Mouse (Mus musculus) neural tube, embryonic 14.5 days (tissue): ENCODE measurements around the gene Enam. TPM values are rescaled to one million over a fixed set of nuclear protein-coding genes. Genes with fewer than 3 reads are reported as not detected.
A peak's percentile ranks its signal among the peaks of the same experiment; 100 is the strongest.
"Not testable (repeated sequence)": the region's sequence is repeated elsewhere in the genome, so short reads cannot be mapped to it uniquely, and the experiment has no call there.

ENCODE experiments used
- ATAC-seq: fragments of 200-750 bp; cut with Nextera tagmentation; 2 replicates; pipeline ENCODE4 v1.8.0; 2017; ENCODE audit warnings: low read depth, mild to moderate bottlenecking, moderate TSS enrichment, moderate library complexity
- H3K27ac ChIP-seq: fragments of 300-500 bp; sonication (generic); 2 replicates; pipeline ENCODE4 v1.5.1; 2014; ENCODE audit warnings: low read depth, mild to moderate bottlenecking, control low read depth, low read length, moderate library complexity, mixed read lengths
- H3K27me3 ChIP-seq: fragments of 300-500 bp; sonication (generic); 2 replicates; pipeline ENCODE4 v1.6.1; 2014; ENCODE audit warnings: low read length; ENCODE audit not compliant: control insufficient read depth, insufficient read depth
- H3K36me3 ChIP-seq: fragments of 300-500 bp; sonication (generic); 2 replicates; pipeline ENCODE4 v1.6.1; 2014; ENCODE audit warnings: low read length, mixed read lengths; ENCODE audit not compliant: control insufficient read depth, insufficient read depth
- H3K4me1 ChIP-seq: fragments of 300-500 bp; sonication (generic); 2 replicates; pipeline ENCODE4 v1.6.1; 2014; ENCODE audit warnings: low read length; ENCODE audit not compliant: control insufficient read depth, insufficient read depth
- H3K4me2 ChIP-seq: fragments of 300-500 bp; sonication (generic); 2 replicates; pipeline ENCODE4 v1.6.1; 2014; ENCODE audit warnings: mild to moderate bottlenecking, low read depth, low read length, control low read depth
- H3K4me3 ChIP-seq: fragments of 300-500 bp; sonication (generic); 2 replicates; pipeline ENCODE4 v1.5.1; 2014; ENCODE audit warnings: low read depth, low read length, control low read depth, mixed read lengths
- H3K9ac ChIP-seq: fragments of 300-500 bp; sonication (generic); replicated peaks from 2 replicates; pipeline ENCODE4 v1.6.1; 2014; ENCODE audit warnings: low read depth, mild to moderate bottlenecking, control low read depth, low read length, mixed read lengths
- H3K9me3 ChIP-seq: fragments of 300-500 bp; sonication (generic); 2 replicates; pipeline ENCODE4 v1.6.1; 2016; ENCODE audit warnings: low read length; ENCODE audit not compliant: control insufficient read depth
- WGBS: fragments of 180-500 bp; shearing (Covaris S2); extraction: QIAGEN DNeasy Blood & Tissue Kit; methylation state at CpG from one replicate; pipeline ENCODE4 v1.1.7; 2014; 5-methylcytosine and 5-hydroxymethylcytosine counted together
- polyA plus RNA-seq: library from polyadenylated mRNA; unstranded; fragments of >200 nt; fragmentation: Nextera tagmentation; extraction: Ambion mirVana; gene quantifications from 2 replicates; pipeline ENCODE4 v1.2.1, GENCODE M21; 2014

The Enam gene
- polyA plus RNA-seq, 1 experiment from 2014 or later: not detected

- Histone ChIP-seq H3K27ac (no peak overlapping the region), H3K36me3 (no peaks in the 10 kb centered on the region), H3K4me2 (no peak overlapping the region), H3K9ac (no peak overlapping the region), H3K27me3 (no peaks in the 10 kb centered on the region), H3K4me1 (no peaks in the 10 kb centered on the region), H3K4me3 (no peak overlapping the region), H3K9me3 (no peaks in the 10 kb centered on the region)
- ATAC-seq: peak; percentile 81; the same call in 1 of the 2 replicates
- WGBS: 3% methylated on average over 2 of the region's 2 CpGs
These were observed 31.5 kb downstream of the Enam start for GRCm38 (mm10) chr5:88519232-88519631.

DNA sequence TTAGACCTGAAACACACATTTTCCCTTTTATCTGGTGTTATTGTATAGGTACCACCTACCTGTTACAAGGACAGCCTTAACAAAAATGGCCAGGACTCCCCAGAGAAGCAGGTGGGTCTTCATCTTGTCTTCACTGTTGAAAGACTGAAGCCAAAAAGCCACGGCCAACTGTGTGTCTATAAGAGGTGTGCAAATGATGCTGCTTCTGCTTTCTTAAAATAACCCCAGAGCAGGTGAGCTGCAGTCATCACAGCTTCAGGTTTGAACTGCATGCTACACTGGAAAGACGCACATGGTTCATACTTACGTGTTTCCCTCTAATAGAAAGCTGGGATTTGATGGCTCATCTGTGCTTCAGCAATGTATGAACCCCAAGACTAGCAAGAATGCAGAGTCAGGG, 39.9 kb downstream of the Enam start, which contains the start of gene Jchain:
TSS of gene Jchain (minus strand) at position 235 of the 400 bp plus-strand sequence.
- no peak within 1 kb of the TSS for H3K4me3 ChIP-seq
- no peaks in the 10 kb centered on the region for H3K4me1 ChIP-seq
- WGBS: 94% methylated on average over 3 of the region's 3 CpGs
- H3K9me3 ChIP-seq: no peaks in the 10 kb centered on the region
- no peak within 1 kb of the TSS for H3K9ac ChIP-seq
- no peak within 1 kb of the TSS for H3K4me2 ChIP-seq
- no peaks in the 10 kb centered on the region for H3K27me3 ChIP-seq
- ATAC-seq: no peak
- H3K36me3 ChIP-seq: no peaks in the 10 kb centered on the region
- H3K27ac ChIP-seq: no peak within 1 kb of the TSS

DNA sequence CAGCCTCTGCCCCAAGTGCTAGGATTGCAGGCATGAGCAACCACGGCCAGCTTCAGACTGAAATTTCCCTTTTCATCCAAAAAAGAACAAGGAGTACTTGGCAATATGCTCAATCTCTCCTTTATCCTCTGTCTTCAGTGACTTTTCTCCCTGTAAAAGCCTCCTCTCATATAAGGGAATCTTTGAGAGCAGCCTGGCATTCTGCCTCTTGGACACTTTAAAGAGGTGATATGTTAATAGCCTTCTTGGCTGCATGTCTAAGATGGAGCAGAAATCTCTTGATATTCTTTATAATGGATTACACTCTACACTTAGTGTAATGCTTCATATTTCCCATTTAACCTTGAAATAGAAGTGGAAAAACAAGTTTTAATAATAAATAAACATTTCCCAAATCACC, 43.1 kb downstream of the Enam start:
- no peak overlapping the region for H3K9ac ChIP-seq
- no peak overlapping the region for H3K4me3 ChIP-seq
- 78% methylated on average over 1 of the region's 1 CpGs for WGBS
- H3K27ac ChIP-seq: no peak overlapping the region
- no peaks in the 10 kb centered on the region for H3K36me3 ChIP-seq
- no peaks in the 10 kb centered on the region for H3K27me3 ChIP-seq
- no peaks in the 10 kb centered on the region for H3K4me1 ChIP-seq
- H3K4me2 ChIP-seq: no peak overlapping the region
- H3K9me3 ChIP-seq: no peaks in the 10 kb centered on the region
- ATAC-seq: no peak

- WGBS: 71% methylated on average over 3 of the region's 3 CpGs
- ATAC-seq: no peak
- H3K9me3 ChIP-seq: no peaks in the 10 kb centered on the region
These were observed 46.9 kb downstream of the Enam start for GRCm38 (mm10) chr5:88534697-88535096.

GRCm38 (mm10) chr5:88540845-88541244, 53.1 kb downstream of the Enam start:
- Histone ChIP-seq H3K4me1 (no peaks in the 10 kb centered on the region), H3K27me3 (no peaks in the 10 kb centered on the region), H3K36me3 (no peaks in the 10 kb centered on the region), H3K9me3 (no peaks in the 10 kb centered on the region), H3K27ac (no peak overlapping the region), H3K4me3 (no peak overlapping the region), H3K9ac (no peak overlapping the region), H3K4me2 (no peak overlapping the region)
- ATAC-seq: no peak

More at GRCm38 (mm10) chr5:88534697-88535096, 46.9 kb downstream of the Enam start:
- Histone ChIP-seq H3K4me3 (no peak overlapping the region), H3K4me2 (no peak overlapping the region), H3K4me1 (no peaks in the 10 kb centered on the region), H3K27me3 (no peaks in the 10 kb centered on the region), H3K27ac (no peak overlapping the region), H3K36me3 (no peaks in the 10 kb centered on the region), H3K9ac (no peak overlapping the region)

GRCm38 (mm10) chr5:88542651-88543282, 55.0 kb downstream of the Enam start:
- no peaks in the 10 kb centered on the region for H3K27me3 ChIP-seq
- H3K36me3 ChIP-seq: no peaks in the 10 kb centered on the region
- WGBS: 63% methylated on average over 5 of the region's 5 CpGs
- no peak overlapping the region for H3K27ac ChIP-seq
- H3K4me1 ChIP-seq: no peaks in the 10 kb centered on the region
- ATAC-seq: peak; percentile 91
- H3K4me3 ChIP-seq: no peak overlapping the region
- no peak overlapping the region for H3K4me2 ChIP-seq
- H3K9ac ChIP-seq: no peak overlapping the region
- no peaks in the 10 kb centered on the region for H3K9me3 ChIP-seq

DNA sequence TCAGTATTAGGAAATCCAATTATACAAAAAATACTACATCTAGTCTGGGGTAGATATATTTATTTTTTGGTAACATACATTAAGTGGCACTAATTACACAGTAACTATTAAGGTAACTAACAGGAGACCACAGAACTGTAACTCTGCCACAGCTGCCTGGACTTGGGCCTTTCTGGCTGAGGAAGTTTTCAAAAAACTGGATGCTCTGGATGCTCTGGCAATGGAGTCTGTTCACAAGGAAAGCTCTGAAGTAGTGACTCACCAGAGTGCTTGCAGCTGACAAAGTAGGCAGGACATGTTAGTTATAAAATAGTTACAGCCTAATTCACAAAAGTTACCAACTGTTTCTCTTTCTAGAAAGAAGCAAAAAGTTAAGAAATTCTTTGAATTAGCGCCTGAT, 56.6 kb downstream of the Enam start:
- H3K4me1 ChIP-seq, H3K27ac ChIP-seq, H3K9me3 ChIP-seq, H3K4me2 ChIP-seq, ATAC-seq, H3K36me3 ChIP-seq, H3K9ac ChIP-seq, H3K4me3 ChIP-seq, H3K27me3 ChIP-seq: not testable (repeated sequence)
- 94% methylated on average over 1 of the region's 1 CpGs for WGBS

DNA sequence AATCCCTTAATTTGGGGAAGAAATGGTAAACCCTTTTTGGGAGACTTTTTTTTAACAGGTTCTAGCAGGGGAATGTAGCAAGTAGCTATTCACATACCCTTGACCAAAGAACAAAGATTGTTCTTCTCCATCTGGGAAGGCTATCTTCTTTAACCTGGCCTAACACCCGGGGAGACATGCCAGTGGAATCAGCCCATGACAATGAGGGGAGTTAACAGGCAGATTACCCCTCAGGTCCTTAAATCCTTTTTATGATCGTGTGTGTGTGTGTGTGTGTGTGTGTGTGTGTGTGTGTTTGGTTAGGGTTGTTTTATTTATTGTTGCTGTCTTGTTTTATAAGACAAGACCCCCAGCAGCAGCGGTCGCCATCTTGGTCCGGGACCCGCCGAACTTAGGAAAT, 57.8 kb downstream of the Enam start:
- ATAC-seq: no peak
- Histone ChIP-seq H3K27ac (no peak overlapping the region), H3K4me3 (no peak overlapping the region), H3K36me3 (no peaks in the 10 kb centered on the region), H3K9ac (no peak overlapping the region), H3K9me3 (no peaks in the 10 kb centered on the region), H3K27me3 (no peaks in the 10 kb centered on the region), H3K4me1 (no peaks in the 10 kb centered on the region), H3K4me2 (no peak overlapping the region)
- WGBS: 88% methylated on average over 7 of the region's 7 CpGs

- Histone ChIP-seq H3K9ac (peak overlapping the region; percentile 39; the same call in 1 of the 2 replicates), H3K4me3 (peak overlapping the region; percentile 84), H3K9me3 (no peaks in the 10 kb centered on the region), H3K27ac (peak overlapping the region; percentile 77), H3K4me1 (peaks cover 16% of the 10 kb centered on the region), H3K36me3 (no peaks in the 10 kb centered on the region), H3K4me2 (peak overlapping the region; percentile 49), H3K27me3 (no peaks in the 10 kb centered on the region)
- peak; percentile 72 for ATAC-seq
- WGBS: 8% methylated on average over 29 of the region's 29 CpGs
These were observed 65.7 kb downstream of the Enam start for GRCm38 (mm10) chr5:88553271-88554085.
